Mouse (Mus musculus) lung, embryonic 16.5 days (tissue): Measurements from ENCODE around the gene Lmo7. TPM values are rescaled to one million over a fixed set of nuclear protein-coding genes. Genes with fewer than 3 reads are reported as not detected.

Source experiments
- ATAC-seq: fragments of 200-750 bp; cut with Nextera tagmentation; 2 replicates; pipeline ENCODE4 v1.8.0; 2017; ENCODE audit warnings: low read depth, mild to moderate bottlenecking, moderate library complexity
- H3K27ac ChIP-seq: fragments of 300-500 bp; sonication (generic); 2 replicates; pipeline ENCODE4 v1.5.1; 2014; ENCODE audit warnings: mild to moderate bottlenecking, control low read depth, low read length
- H3K27me3 ChIP-seq: fragments of 300-500 bp; sonication (generic); 2 replicates; pipeline ENCODE4 v1.6.1; 2014; ENCODE audit warnings: low read depth, low read length, mixed read lengths; ENCODE audit not compliant: control insufficient read depth, insufficient read depth
- H3K36me3 ChIP-seq: fragments of 300-500 bp; sonication (generic); 2 replicates; pipeline ENCODE4 v1.6.1; 2014; ENCODE audit warnings: low read length; ENCODE audit not compliant: control insufficient read depth, insufficient read depth
- H3K4me1 ChIP-seq: fragments of 300-500 bp; sonication (generic); replicated peaks from 2 replicates; pipeline ENCODE4 v1.6.1; 2014; ENCODE audit warnings: low read length, mixed read lengths; ENCODE audit not compliant: control insufficient read depth, insufficient read depth
- H3K4me2 ChIP-seq: fragments of 300-500 bp; sonication (generic); 2 replicates; pipeline ENCODE4 v1.6.1; 2014; ENCODE audit warnings: low read depth, low read length, control low read depth
- H3K4me3 ChIP-seq: fragments of 300-500 bp; sonication (generic); 2 replicates; pipeline ENCODE4 v1.5.1; 2014; ENCODE audit warnings: mild to moderate bottlenecking, low read length, control low read depth
- H3K9ac ChIP-seq: fragments of 300-500 bp; sonication (generic); 2 replicates; pipeline ENCODE4 v1.6.1; 2014; ENCODE audit warnings: low read length, control low read depth
- H3K9me3 ChIP-seq: fragments of 300-500 bp; sonication (generic); 2 replicates; pipeline ENCODE4 v1.6.1; 2016; ENCODE audit warnings: low read length; ENCODE audit not compliant: control insufficient read depth
- whole genome bisulfite sequencing: fragments of 180-500 bp; shearing (Covaris S2); extraction: QIAGEN DNeasy Blood & Tissue Kit; methylation state at CpG from one replicate; pipeline ENCODE4 v1.1.7; 2014; 5-methylcytosine and 5-hydroxymethylcytosine counted together
- polyA plus RNA-seq: library from polyadenylated mRNA; unstranded; fragments of >200 nt; fragmentation: Nextera tagmentation; extraction: Ambion mirVana; gene quantifications from 2 replicates; pipeline ENCODE4 v1.2.1, GENCODE M21; 2015

The Lmo7 gene
- polyA plus RNA-seq, 1 experiment from 2014 or later, result 46.4 TPM

DNA sequence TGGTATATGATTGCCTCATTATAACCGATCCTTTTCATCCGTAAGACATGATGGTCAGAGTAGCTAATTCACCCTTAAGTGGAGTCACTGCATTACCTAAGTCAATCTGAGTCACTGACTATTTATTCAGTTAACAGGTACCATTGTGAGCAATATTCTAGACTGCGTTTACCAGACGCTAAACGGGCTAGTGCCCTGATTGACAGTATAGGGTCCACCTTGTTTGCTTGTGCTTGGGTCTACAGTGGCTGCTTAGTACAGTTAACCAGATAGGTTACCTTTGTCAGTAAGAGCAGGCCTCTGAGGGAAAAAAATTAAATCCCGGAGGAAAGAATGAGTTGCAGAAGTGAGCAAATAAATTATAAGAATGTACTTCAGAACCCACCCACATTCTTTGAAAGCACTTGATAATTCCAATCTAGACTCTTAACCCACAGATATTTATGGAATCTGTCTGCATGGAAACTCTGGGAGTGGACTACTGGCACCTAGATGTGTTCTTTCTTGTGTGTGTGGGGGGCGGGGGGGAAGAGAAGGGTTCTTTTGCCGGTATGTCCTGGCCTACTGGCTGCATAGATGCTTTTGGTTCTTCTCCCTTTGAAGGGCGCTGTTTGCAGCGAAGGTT, 64.9 kb downstream of the Lmo7 start:
- Histone ChIP-seq H3K27me3 (no peaks in the 10 kb centered on the region), H3K4me2 (0 out of 2 replicates have a peak overlapping the region, but pooled peaks have one; percentile 1), H3K27ac (peak overlapping the region; percentile 76), H3K9me3 (no peaks in the 10 kb centered on the region), H3K4me1 (peaks cover 9% of the 10 kb centered on the region), H3K9ac (no peak overlapping the region), H3K4me3 (no peak overlapping the region), H3K36me3 (no peaks in the 10 kb centered on the region)
- 61% methylated on average over 10 of the region's 10 CpGs for WGBS
- peak; percentile 89 for ATAC-seq

- no peaks in the 10 kb centered on the region for H3K9me3 ChIP-seq
- peak overlapping the region; percentile 31; the same call in 1 of the 2 replicates for H3K27ac ChIP-seq
- WGBS, result 46% methylated on average over 5 of the region's 5 CpGs
- no peaks in the 10 kb centered on the region for H3K36me3 ChIP-seq
- no peak for ATAC-seq
- no peak overlapping the region for H3K9ac ChIP-seq
- no peak overlapping the region for H3K4me2 ChIP-seq
- peaks cover 9% of the 10 kb centered on the region for H3K4me1 ChIP-seq
- H3K27me3 ChIP-seq, result no peaks in the 10 kb centered on the region
- H3K4me3 ChIP-seq, result no peak overlapping the region
Observed at GRCm38 (mm10) chr14:101797930-101798500, 68.3 kb downstream of the Lmo7 start.

- H3K27me3 ChIP-seq, result no peaks in the 10 kb centered on the region
- H3K4me2 ChIP-seq, result no peak overlapping the region
- H3K9ac ChIP-seq, result no peak overlapping the region
- no peaks in the 10 kb centered on the region for H3K9me3 ChIP-seq
- no peaks in the 10 kb centered on the region for H3K36me3 ChIP-seq
- H3K27ac ChIP-seq, result no peak overlapping the region
- 85% methylated on average over 2 of the region's 2 CpGs for WGBS
- H3K4me3 ChIP-seq, result no peak overlapping the region
- ATAC-seq, result no peak
- peaks cover 9% of the 10 kb centered on the region for H3K4me1 ChIP-seq
Observed at GRCm38 (mm10) chr14:101798766-101799165, 69.0 kb downstream of the Lmo7 start.

GRCm38 (mm10) chr14:101801674-101802073, 71.9 kb downstream of the Lmo7 start:
- no peak for ATAC-seq
- no peak overlapping the region for H3K9ac ChIP-seq
- no peaks in the 10 kb centered on the region for H3K27me3 ChIP-seq
- no peak overlapping the region for H3K4me2 ChIP-seq
- peaks cover 25% of the 10 kb centered on the region for H3K4me1 ChIP-seq
- WGBS, result 67% methylated on average over 1 of the region's 1 CpGs
- H3K9me3 ChIP-seq, result no peaks in the 10 kb centered on the region
- no peaks in the 10 kb centered on the region for H3K36me3 ChIP-seq
- no peak overlapping the region for H3K27ac ChIP-seq
- H3K4me3 ChIP-seq, result no peak overlapping the region

DNA sequence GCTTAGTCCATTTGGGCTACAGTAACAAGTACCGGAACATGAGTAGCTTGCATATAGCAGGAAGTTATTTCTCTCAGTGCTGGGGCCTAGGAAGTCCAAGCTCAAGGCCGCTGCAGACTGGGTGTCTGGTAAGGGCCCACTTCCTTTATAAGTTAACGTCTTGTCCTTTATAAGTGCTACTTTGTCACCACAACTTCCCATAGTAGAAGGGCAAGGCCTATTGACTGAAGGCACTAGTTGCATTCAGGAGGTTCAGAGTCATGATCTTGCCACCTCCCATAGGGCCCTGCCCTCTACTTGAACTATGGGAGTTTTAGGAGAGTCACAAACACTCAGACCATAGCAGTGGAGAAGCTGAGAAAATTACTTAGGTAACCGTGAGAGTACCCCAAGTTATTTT, 74.4 kb downstream of the Lmo7 start:
- Histone ChIP-seq H3K27ac (peak overlapping the region; percentile 82), H3K4me2 (no peak overlapping the region), H3K9me3 (no peaks in the 10 kb centered on the region), H3K9ac (no peak overlapping the region), H3K27me3 (no peaks in the 10 kb centered on the region), H3K4me1 (peaks cover 20% of the 10 kb centered on the region), H3K4me3 (no peak overlapping the region), H3K36me3 (no peaks in the 10 kb centered on the region)
- no peak; the same call in 1 of the 2 replicates for ATAC-seq
- 66% methylated on average over 4 of the region's 4 CpGs for WGBS

- Histone ChIP-seq H3K27ac (peak overlapping the region; percentile 82), H3K9me3 (no peaks in the 10 kb centered on the region), H3K27me3 (no peaks in the 10 kb centered on the region), H3K4me1 (peaks cover 20% of the 10 kb centered on the region), H3K36me3 (no peaks in the 10 kb centered on the region), H3K9ac (no peak overlapping the region), H3K4me3 (no peak overlapping the region), H3K4me2 (no peak overlapping the region)
- WGBS, result 22% methylated on average over 4 of the region's 4 CpGs
- peak; percentile 73 for ATAC-seq
Observed at GRCm38 (mm10) chr14:101804562-101805327, 75.0 kb downstream of the Lmo7 start.

- H3K4me1 ChIP-seq, result peaks cover 20% of the 10 kb centered on the region
- no peaks in the 10 kb centered on the region for H3K27me3 ChIP-seq
- peak; percentile 27; the same call in 1 of the 2 replicates for ATAC-seq
- H3K27ac ChIP-seq, result peak overlapping the region; percentile 82
- H3K9me3 ChIP-seq, result no peaks in the 10 kb centered on the region
- WGBS, result 30% methylated on average over 7 of the region's 7 CpGs
- no peak overlapping the region for H3K4me2 ChIP-seq
- H3K9ac ChIP-seq, result no peak overlapping the region
- no peak overlapping the region for H3K4me3 ChIP-seq
- H3K36me3 ChIP-seq, result no peaks in the 10 kb centered on the region
Observed at GRCm38 (mm10) chr14:101805328-101805697, 75.6 kb downstream of the Lmo7 start.

GRCm38 (mm10) chr14:101806058-101806457, 76.3 kb downstream of the Lmo7 start:
- WGBS, result 29% methylated on average over 5 of the region's 5 CpGs
- no peak overlapping the region for H3K4me3 ChIP-seq
- H3K27ac ChIP-seq, result peak overlapping the region; percentile 82
- H3K9me3 ChIP-seq, result no peaks in the 10 kb centered on the region
- no peak overlapping the region for H3K9ac ChIP-seq
- H3K27me3 ChIP-seq, result no peaks in the 10 kb centered on the region
- peaks cover 20% of the 10 kb centered on the region for H3K4me1 ChIP-seq
- ATAC-seq, result no peak
- no peaks in the 10 kb centered on the region for H3K36me3 ChIP-seq
- H3K4me2 ChIP-seq, result no peak overlapping the region

- no peak overlapping the region for H3K27ac ChIP-seq
- H3K9ac ChIP-seq, result no peak overlapping the region
- no peaks in the 10 kb centered on the region for H3K36me3 ChIP-seq
- no peaks in the 10 kb centered on the region for H3K9me3 ChIP-seq
- H3K4me2 ChIP-seq, result no peak overlapping the region
- no peak for ATAC-seq
- peaks cover 20% of the 10 kb centered on the region for H3K4me1 ChIP-seq
- no peak overlapping the region for H3K4me3 ChIP-seq
- 72% methylated on average over 4 of the region's 4 CpGs for WGBS
- no peaks in the 10 kb centered on the region for H3K27me3 ChIP-seq
Observed at GRCm38 (mm10) chr14:101806607-101807006, 76.8 kb downstream of the Lmo7 start.
